Mouse (Mus musculus): ENCODE data around the gene Gadd45gip1. TPM values are rescaled to one million over a fixed set of nuclear protein-coding genes. Genes with fewer than 3 reads are reported as not detected.
A peak's percentile ranks its signal among the peaks of the same experiment; 100 is the strongest.

The Gadd45gip1 gene
- polyA plus RNA-seq, 1 experiment from 2014 or later: 40.6 TPM

GRCm38 (mm10) chr8:84871376-84872308 lies 40.3 kb downstream of the Gadd45gip1 start, which contains the start of gene Syce2:
Syce2 (plus strand) TSS chr8:84872111.
- peak; percentile 76 for ATAC-seq
- H3K9me3 ChIP-seq (ENCODE audit: control insufficient read depth, low read length): no peaks in the 10 kb centered on the region
- peaks cover 10% of the 10 kb centered on the region for H3K36me3 ChIP-seq (ENCODE audit: control insufficient read depth, insufficient read depth, low read length)
- H3K4me3 ChIP-seq (ENCODE audit: low read length): peak within 1 kb of the TSS; percentile 56
- H3K27ac ChIP-seq (ENCODE audit: low read depth, low read length): no peak within 1 kb of the TSS
- peak within 1 kb of the TSS; percentile 62 for H3K9ac ChIP-seq (ENCODE audit: low read depth, low read length)
- H3K27me3 ChIP-seq (replicated peaks; ENCODE audit: control insufficient read depth, insufficient read depth, low read length): peaks cover 3% of the 10 kb centered on the region; the same call in 1 of the 2 replicates
- WGBS: 17% methylated on average over 37 of the region's 46 CpGs
- peaks cover 13% of the 10 kb centered on the region for H3K4me1 ChIP-seq (ENCODE audit: control insufficient read depth, insufficient read depth, low read depth, low read length)
- peak within 1 kb of the TSS; percentile 98 for H3K4me2 ChIP-seq (ENCODE audit: low read length)

- Histone ChIP-seq H3K9me3 (ENCODE audit: control insufficient read depth, low read length) (no peaks in the 10 kb centered on the region), H3K27me3 (replicated peaks; ENCODE audit: control insufficient read depth, insufficient read depth, low read length) (peaks cover 3% of the 10 kb centered on the region; the same call in 1 of the 2 replicates), H3K4me1 (ENCODE audit: control insufficient read depth, insufficient read depth, low read depth, low read length) (peaks cover 13% of the 10 kb centered on the region), H3K36me3 (ENCODE audit: control insufficient read depth, insufficient read depth, low read length) (peaks cover 9% of the 10 kb centered on the region), H3K4me2 (ENCODE audit: low read length) (peak overlapping the region; percentile 98), H3K9ac (ENCODE audit: low read depth, low read length) (peak overlapping the region; percentile 62), H3K27ac (ENCODE audit: low read depth, low read length) (no peak overlapping the region), H3K4me3 (ENCODE audit: low read length) (peak overlapping the region; percentile 56)
- WGBS: 3% methylated on average over 51 of the region's 54 CpGs
- ATAC-seq: peak; percentile 49
Observed at GRCm38 (mm10) chr8:84872309-84872965, 41.1 kb downstream of the Gadd45gip1 start.

- WGBS: 72% methylated on average over 4 of the region's 4 CpGs
Observed at GRCm38 (mm10) chr8:84873016-84873415, 41.7 kb downstream of the Gadd45gip1 start.

GRCm38 (mm10) chr8:84874339-84874738 lies 43.0 kb downstream of the Gadd45gip1 start:
- H3K36me3 ChIP-seq (ENCODE audit: control insufficient read depth, insufficient read depth, low read length): no peaks in the 10 kb centered on the region; the same call in 1 of the 2 replicates
- no peak overlapping the region for H3K27ac ChIP-seq (ENCODE audit: low read depth, low read length)
- H3K27me3 ChIP-seq (replicated peaks; ENCODE audit: control insufficient read depth, insufficient read depth, low read length): peaks cover 3% of the 10 kb centered on the region; the same call in 1 of the 2 replicates
- WGBS: 90% methylated on average over 3 of the region's 3 CpGs
- no peak overlapping the region for H3K9ac ChIP-seq (ENCODE audit: low read depth, low read length)
- ATAC-seq: no peak
- no peak overlapping the region for H3K4me2 ChIP-seq (ENCODE audit: low read length)
- no peak overlapping the region for H3K4me3 ChIP-seq (ENCODE audit: low read length)
- no peaks in the 10 kb centered on the region for H3K9me3 ChIP-seq (ENCODE audit: control insufficient read depth, low read length)
- peaks cover 13% of the 10 kb centered on the region for H3K4me1 ChIP-seq (ENCODE audit: control insufficient read depth, insufficient read depth, low read depth, low read length)

More at GRCm38 (mm10) chr8:84873016-84873415, 41.7 kb downstream of the Gadd45gip1 start:
- ATAC-seq: no peak
- no peak overlapping the region for H3K27ac ChIP-seq (ENCODE audit: low read depth, low read length)
- H3K27me3 ChIP-seq (replicated peaks; ENCODE audit: control insufficient read depth, insufficient read depth, low read length): peaks cover 3% of the 10 kb centered on the region; the same call in 1 of the 2 replicates
- H3K4me1 ChIP-seq (ENCODE audit: control insufficient read depth, insufficient read depth, low read depth, low read length): peaks cover 13% of the 10 kb centered on the region
- peaks cover 4% of the 10 kb centered on the region for H3K36me3 ChIP-seq (ENCODE audit: control insufficient read depth, insufficient read depth, low read length)
- H3K9me3 ChIP-seq (ENCODE audit: control insufficient read depth, low read length): no peaks in the 10 kb centered on the region
- peak overlapping the region; percentile 98 for H3K4me2 ChIP-seq (ENCODE audit: low read length)
- peak overlapping the region; percentile 56 for H3K4me3 ChIP-seq (ENCODE audit: low read length)
- H3K9ac ChIP-seq (ENCODE audit: low read depth, low read length): no peak overlapping the region

- Histone ChIP-seq H3K4me2 (ENCODE audit: low read length) (no peak overlapping the region), H3K4me1 (ENCODE audit: control insufficient read depth, insufficient read depth, low read depth, low read length) (peaks cover 5% of the 10 kb centered on the region), H3K27ac (ENCODE audit: low read depth, low read length) (peak overlapping the region; percentile 30; the same call in 1 of the 2 replicates), H3K9ac (ENCODE audit: low read depth, low read length) (no peak overlapping the region), H3K4me3 (ENCODE audit: low read length) (no peak overlapping the region), H3K36me3 (ENCODE audit: control insufficient read depth, insufficient read depth, low read length) (no peaks in the 10 kb centered on the region), H3K9me3 (ENCODE audit: control insufficient read depth, low read length) (no peaks in the 10 kb centered on the region), H3K27me3 (replicated peaks; ENCODE audit: control insufficient read depth, insufficient read depth, low read length) (peaks cover 3% of the 10 kb centered on the region; the same call in 1 of the 2 replicates)
- 67% methylated on average over 3 of the region's 3 CpGs for WGBS
- ATAC-seq: peak; percentile 80
Observed at GRCm38 (mm10) chr8:84877297-84878035, 46.1 kb downstream of the Gadd45gip1 start.

GRCm38 (mm10) chr8:84878915-84879314 lies 47.6 kb downstream of the Gadd45gip1 start:
- no peak overlapping the region for H3K4me2 ChIP-seq (ENCODE audit: low read length)
- no peaks in the 10 kb centered on the region for H3K36me3 ChIP-seq (ENCODE audit: control insufficient read depth, insufficient read depth, low read length)
- no peak overlapping the region for H3K9ac ChIP-seq (ENCODE audit: low read depth, low read length)
- H3K27me3 ChIP-seq (replicated peaks; ENCODE audit: control insufficient read depth, insufficient read depth, low read length): no peaks in the 10 kb centered on the region
- no peak for ATAC-seq
- no peaks in the 10 kb centered on the region for H3K4me1 ChIP-seq (ENCODE audit: control insufficient read depth, insufficient read depth, low read depth, low read length)
- H3K4me3 ChIP-seq (ENCODE audit: low read length): no peak overlapping the region
- no peak overlapping the region for H3K27ac ChIP-seq (ENCODE audit: low read depth, low read length)
- 100% methylated on average over 1 of the region's 1 CpGs for WGBS
- H3K9me3 ChIP-seq (ENCODE audit: control insufficient read depth, low read length): no peaks in the 10 kb centered on the region

GRCm38 (mm10) chr8:84884728-84885127 lies 53.4 kb downstream of the Gadd45gip1 start:
- Histone ChIP-seq H3K9ac (ENCODE audit: low read depth, low read length) (no peak overlapping the region), H3K36me3 (ENCODE audit: control insufficient read depth, insufficient read depth, low read length) (peaks cover 12% of the 10 kb centered on the region), H3K4me2 (ENCODE audit: low read length) (no peak overlapping the region), H3K9me3 (ENCODE audit: control insufficient read depth, low read length) (no peaks in the 10 kb centered on the region), H3K27ac (ENCODE audit: low read depth, low read length) (no peak overlapping the region), H3K27me3 (replicated peaks; ENCODE audit: control insufficient read depth, insufficient read depth, low read length) (no peaks in the 10 kb centered on the region), H3K4me1 (ENCODE audit: control insufficient read depth, insufficient read depth, low read depth, low read length) (no peaks in the 10 kb centered on the region), H3K4me3 (ENCODE audit: low read length) (no peak overlapping the region)
- ATAC-seq: no peak
- 93% methylated on average over 4 of the region's 4 CpGs for WGBS
